Mouse (Mus musculus) small intestine, adult 2 months (tissue): ENCODE data around the gene Eef1akmt3. TPM values are rescaled to one million over a fixed set of nuclear protein-coding genes. Genes with fewer than 3 reads are reported as not detected.

Experiments
- H3K27ac ChIP-seq: fragments of 200-500 bp; 2 replicates; pipeline ENCODE4 v1.5.1; 2012; ENCODE audit warnings: low read depth, low read length, control low read depth, inconsistent platforms; ENCODE audit not compliant: insufficient read depth
- H3K27me3 ChIP-seq: fragments of 200-500 bp; 2 replicates; pipeline ENCODE4 v1.6.1; 2012; ENCODE audit warnings: mild to moderate bottlenecking, moderate library complexity, low read length, inconsistent platforms; ENCODE audit not compliant: control insufficient read depth, insufficient read depth
- H3K36me3 ChIP-seq: fragments of 200-500 bp; 2 replicates; pipeline ENCODE4 v1.6.1; 2012; ENCODE audit warnings: mild to moderate bottlenecking, low read length, control low read depth, inconsistent platforms; ENCODE audit not compliant: control insufficient read depth, insufficient read depth
- H3K4me1 ChIP-seq: fragments of 200-500 bp; 2 replicates; pipeline ENCODE4 v1.6.1; 2012; ENCODE audit warnings: low read length, inconsistent platforms, mixed read lengths; ENCODE audit not compliant: control insufficient read depth, insufficient read depth, insufficient read length
- H3K4me3 ChIP-seq: fragments of 200-500 bp; 2 replicates; pipeline ENCODE4 v1.5.1; 2012; ENCODE audit warnings: low read depth, mild to moderate bottlenecking, control low read depth, inconsistent platforms, low read length, moderate library complexity
- CTCF ChIP-seq: fragments of 200-500 bp; IDR thresholded peaks from 2 replicates; pipeline ENCODE4 v1.5.1; 2012; ENCODE audit warnings: low read depth, mild to moderate bottlenecking, control low read depth, inconsistent platforms, low read length, moderate library complexity, mixed read lengths; ENCODE audit not compliant: insufficient replicate concordance, insufficient read length; ENCODE audit errors: extremely low read depth
- POLR2A ChIP-seq: fragments of 200-500 bp; IDR thresholded peaks from 2 replicates; pipeline ENCODE4 v1.6.1; 2012; ENCODE audit warnings: low read depth, mild to moderate bottlenecking, control low read depth, inconsistent platforms, low read length, moderate library complexity
- WGBS: fragments of 180-500 bp; shearing (Covaris S2); methylation state at CpG from one replicate; pipeline ENCODE4 v1.1.7; 2018; 5-methylcytosine and 5-hydroxymethylcytosine counted together
- polyA plus RNA-seq: library from polyadenylated mRNA; depleted of rRNA; stranded (reverse); fragments of >200 nt; gene quantifications from 2 replicates; pipeline ENCODE4 v1.2.3, GENCODE M21; 2012; rRNA removed

Gene Eef1akmt3
- 1.2 TPM in 2 replicates for polyA plus RNA-seq

DNA sequence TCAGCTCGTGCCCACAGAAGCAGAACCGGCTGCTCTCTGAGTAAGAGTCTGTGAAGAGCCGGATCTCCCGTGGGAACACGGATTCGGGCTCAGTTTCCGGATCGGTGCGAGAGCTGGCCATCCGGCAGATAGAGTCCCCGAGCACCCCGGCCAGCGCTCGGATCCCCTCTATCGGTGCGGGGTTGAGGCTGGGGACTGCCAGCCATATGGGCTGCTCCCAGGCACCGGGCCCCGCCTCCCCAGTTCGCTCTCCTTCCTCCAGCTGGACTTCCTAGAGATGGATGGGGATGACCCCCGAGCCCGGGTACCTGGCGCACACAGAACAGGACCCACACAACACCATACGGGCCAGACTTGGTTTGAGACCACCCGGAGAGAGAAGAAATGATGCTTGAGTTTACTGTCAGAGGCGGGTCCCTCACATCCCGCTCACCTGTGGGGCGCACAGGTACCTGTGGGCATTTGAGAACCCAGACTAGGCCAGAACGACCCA lies at the start of gene Eef1akmt3, which contains the start of gene Mettl1:
Eef1akmt3 (minus strand) TSS at position 240 of the 493 bp plus-strand sequence.
Mettl1 (plus strand) TSS at position 141 of the 493 bp plus-strand sequence.
- H3K4me3 ChIP-seq: peak within 1 kb of the TSS; percentile 89
- WGBS: 1% methylated on average over 28 of the region's 28 CpGs
- no peak within 1 kb of the TSS for H3K27ac ChIP-seq
- TF ChIP-seq CTCF (no peak), POLR2A (no peak)
- H3K36me3 ChIP-seq: no peaks in the 10 kb centered on the region
- no peaks in the 10 kb centered on the region for H3K27me3 ChIP-seq
- no peaks in the 10 kb centered on the region; the same call in 1 of the 2 replicates for H3K4me1 ChIP-seq

DNA sequence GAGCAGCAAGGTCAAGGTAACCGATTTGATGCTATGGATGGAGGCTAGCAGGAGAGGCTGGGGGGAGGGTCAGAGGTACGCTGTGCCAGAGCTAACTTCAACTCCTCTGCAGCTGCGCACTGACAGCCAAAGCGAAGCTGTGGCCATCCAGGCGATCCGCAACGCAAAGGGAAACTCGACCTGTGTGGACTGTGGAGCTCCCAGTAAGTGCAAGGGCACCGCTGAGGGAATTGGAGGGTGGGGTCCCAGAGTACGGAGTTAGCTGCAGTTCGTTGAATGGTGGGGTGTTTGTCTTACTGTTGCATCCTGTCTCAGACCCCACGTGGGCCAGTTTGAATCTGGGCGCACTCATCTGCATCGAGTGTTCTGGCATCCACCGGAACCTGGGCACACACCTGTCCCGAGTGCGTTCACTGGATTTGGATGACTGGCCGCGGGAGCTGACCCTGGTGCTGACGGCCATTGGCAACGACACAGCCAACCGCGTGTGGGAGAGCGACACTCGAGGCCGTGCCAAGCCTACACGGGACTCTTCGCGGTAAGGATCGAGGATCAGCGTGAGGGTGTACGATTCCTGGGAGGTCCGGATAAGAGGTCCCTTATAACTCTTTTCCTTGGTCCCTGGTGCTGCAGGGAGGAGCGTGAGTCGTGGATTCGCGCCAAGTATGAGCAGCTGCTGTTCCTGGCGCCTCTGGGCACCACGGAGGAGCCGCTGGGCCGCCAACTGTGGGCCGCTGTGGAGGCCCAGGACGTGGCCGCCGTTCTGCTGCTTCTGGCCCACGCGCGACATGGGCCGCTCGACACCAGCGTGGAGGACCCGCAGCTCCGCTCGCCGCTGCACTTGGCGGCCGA lies 49.5 kb upstream of the Eef1akmt3 start:
- no peak for TF ChIP-seq CTCF
- no peak for TF ChIP-seq POLR2A
- H3K27ac ChIP-seq: no peak overlapping the region
- H3K27me3 ChIP-seq: peaks cover 15% of the 10 kb centered on the region
- WGBS: 15% methylated on average over 57 of the region's 57 CpGs
- peaks cover 5% of the 10 kb centered on the region for H3K36me3 ChIP-seq
- peaks cover 13% of the 10 kb centered on the region for H3K4me1 ChIP-seq
- H3K4me3 ChIP-seq: peak overlapping the region; percentile 32

DNA sequence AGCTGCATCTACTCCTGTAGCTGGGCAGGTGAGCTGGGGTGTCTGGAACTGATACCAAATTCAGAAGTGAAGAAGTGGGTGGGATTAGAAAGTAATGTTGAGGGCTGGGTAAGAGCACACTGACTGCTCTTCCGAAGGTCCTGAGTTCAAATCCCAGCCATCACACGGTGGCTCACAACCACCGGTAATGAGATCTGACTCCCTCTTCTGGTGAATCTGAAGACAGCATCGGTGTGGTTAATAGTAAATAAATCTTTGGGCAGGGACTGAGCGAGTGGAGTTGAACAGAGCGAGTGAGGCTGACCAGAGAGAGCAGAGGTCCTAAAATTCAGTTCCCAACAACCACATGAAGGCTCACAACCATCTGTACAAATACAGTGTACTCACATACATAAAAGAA lies 44.3 kb upstream of the Eef1akmt3 start:
- Histone ChIP-seq H3K4me1 (peaks cover 10% of the 10 kb centered on the region), H3K4me3 (no peak overlapping the region), H3K27me3 (peaks cover 13% of the 10 kb centered on the region), H3K27ac (no peak overlapping the region), H3K36me3 (no peaks in the 10 kb centered on the region)
- no peak for TF ChIP-seq POLR2A
- TF ChIP-seq CTCF: no peak
- 54% methylated on average over 6 of the region's 6 CpGs for WGBS

DNA sequence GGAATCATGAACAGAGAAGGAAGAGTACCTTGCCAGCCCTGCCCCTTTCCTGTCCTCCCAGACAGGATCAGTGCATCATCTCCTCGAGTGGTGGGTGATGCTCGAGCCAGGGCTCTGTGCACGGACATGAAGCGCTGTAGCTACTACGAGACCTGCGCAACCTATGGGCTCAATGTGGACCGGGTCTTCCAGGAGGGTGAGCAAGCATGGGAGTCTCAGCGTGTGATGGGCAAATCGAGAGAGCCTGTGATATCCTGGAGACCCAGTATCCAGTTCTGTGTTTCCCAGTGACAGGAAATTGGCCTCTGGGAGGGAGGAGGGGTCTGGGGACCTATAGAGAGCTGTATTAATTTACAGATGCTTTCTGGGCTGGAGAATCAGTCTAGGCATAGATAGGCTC lies 43.7 kb upstream of the Eef1akmt3 start:
- H3K4me3 ChIP-seq: no peak overlapping the region
- H3K36me3 ChIP-seq: no peaks in the 10 kb centered on the region
- peaks cover 9% of the 10 kb centered on the region for H3K4me1 ChIP-seq
- WGBS: 82% methylated on average over 9 of the region's 9 CpGs
- TF ChIP-seq CTCF (no peak), POLR2A (no peak)
- peaks cover 15% of the 10 kb centered on the region for H3K27me3 ChIP-seq
- H3K27ac ChIP-seq: no peak overlapping the region

DNA sequence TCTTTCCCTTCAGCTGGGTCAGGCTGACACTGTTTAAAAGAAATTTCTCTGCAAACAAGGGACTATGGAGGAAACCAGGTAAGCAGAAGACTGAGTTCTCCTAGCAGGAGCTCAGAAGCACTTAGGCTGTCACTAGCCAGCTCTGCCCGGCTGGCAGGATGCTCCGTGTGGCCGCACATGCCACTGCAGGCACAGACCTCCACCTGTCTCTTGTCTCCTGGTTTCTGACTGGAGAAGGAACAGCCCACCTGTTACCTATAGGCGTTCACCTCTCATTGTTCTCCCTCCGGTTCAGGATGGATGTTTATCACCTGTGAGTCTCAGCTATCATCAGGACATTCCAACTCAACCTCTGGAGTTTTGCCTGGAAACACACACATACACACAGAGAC lies 42.6 kb upstream of the Eef1akmt3 start:
- H3K4me1 ChIP-seq: peaks cover 15% of the 10 kb centered on the region
- H3K27me3 ChIP-seq: peaks cover 27% of the 10 kb centered on the region
- 21% methylated on average over 5 of the region's 5 CpGs for WGBS
- TF ChIP-seq POLR2A (no peak), CTCF (no peak)
- no peak overlapping the region for H3K27ac ChIP-seq
- no peak overlapping the region for H3K4me3 ChIP-seq
- no peaks in the 10 kb centered on the region for H3K36me3 ChIP-seq

DNA sequence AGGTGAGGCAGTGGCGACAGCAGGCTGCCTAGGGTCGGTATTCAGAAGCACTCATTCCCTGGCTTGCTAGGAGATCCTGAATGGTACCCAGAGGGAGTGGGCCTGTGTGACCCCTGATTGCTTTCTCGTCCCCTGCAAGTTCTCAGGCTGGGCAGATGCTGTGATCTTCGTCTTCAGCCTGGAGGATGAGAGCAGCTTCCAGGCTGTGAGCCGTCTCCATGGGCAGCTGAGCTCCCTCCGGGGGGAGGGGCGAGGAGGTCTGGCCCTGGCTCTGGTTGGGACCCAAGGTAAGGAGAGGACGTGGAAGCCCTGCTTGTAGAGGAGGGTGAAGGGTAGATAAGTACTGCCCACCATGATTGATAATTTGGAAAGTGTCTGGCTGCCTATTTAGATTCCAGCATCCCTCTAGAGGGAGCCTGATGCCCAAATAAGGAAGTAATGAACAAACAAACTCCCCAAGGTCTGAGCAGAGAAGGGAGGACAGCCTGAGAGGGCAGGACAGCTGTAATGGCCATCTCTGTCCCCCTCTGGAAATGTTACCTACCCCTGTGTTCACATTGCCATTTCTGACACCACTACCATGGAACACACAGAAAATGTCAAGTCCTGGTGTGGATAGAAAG lies 42.1 kb upstream of the Eef1akmt3 start:
- no peak overlapping the region for H3K4me3 ChIP-seq
- H3K4me1 ChIP-seq: peaks cover 15% of the 10 kb centered on the region
- WGBS: 58% methylated on average over 8 of the region's 8 CpGs
- peaks cover 32% of the 10 kb centered on the region for H3K27me3 ChIP-seq
- no peaks in the 10 kb centered on the region for H3K36me3 ChIP-seq
- TF ChIP-seq POLR2A: no peak
- TF ChIP-seq CTCF: no peak
- H3K27ac ChIP-seq: peak overlapping the region; percentile 39; the same call in 1 of the 2 replicates

DNA sequence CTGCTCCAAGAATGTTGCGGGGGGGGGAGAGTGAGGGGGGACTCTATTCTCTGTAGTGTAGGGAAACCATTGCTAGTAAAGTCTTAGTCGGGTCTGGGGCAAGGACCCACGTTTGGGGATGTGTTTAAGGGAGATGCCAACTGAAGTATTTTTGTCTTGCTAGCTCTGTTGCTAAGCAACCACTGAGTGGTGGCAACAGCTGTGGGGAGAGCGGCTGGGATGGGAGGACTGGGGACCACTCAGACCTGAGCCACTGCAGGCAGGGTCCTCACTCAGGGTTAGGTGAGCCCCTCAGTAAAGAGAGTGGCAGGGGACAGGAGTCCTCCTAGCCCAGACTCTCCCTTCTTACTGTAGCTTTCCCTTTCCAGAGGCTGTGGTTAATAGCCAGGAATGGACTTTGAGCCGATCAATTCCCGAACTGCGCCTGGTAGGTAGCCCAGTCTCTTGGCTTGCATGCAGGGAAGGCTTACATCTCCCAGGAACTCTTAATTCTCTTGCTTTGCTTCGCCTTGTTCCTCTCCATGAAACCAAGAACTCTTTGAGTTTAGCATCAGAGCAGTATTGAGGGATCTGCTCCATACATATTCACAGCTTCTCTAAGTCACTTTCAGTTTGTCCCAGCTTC lies 40.8 kb upstream of the Eef1akmt3 start:
- H3K27me3 ChIP-seq: peaks cover 42% of the 10 kb centered on the region
- WGBS: 23% methylated on average over 8 of the region's 8 CpGs
- no peak for TF ChIP-seq CTCF
- no peak for TF ChIP-seq POLR2A

More for the DNA sequence above, 40.8 kb upstream of the Eef1akmt3 start:
- Histone ChIP-seq H3K27ac (no peak overlapping the region), H3K4me1 (peaks cover 15% of the 10 kb centered on the region), H3K36me3 (no peaks in the 10 kb centered on the region), H3K4me3 (no peak overlapping the region)
